Mouse (Mus musculus): ENCODE measurements around the gene Ralb. TPM values are rescaled to one million over a fixed set of nuclear protein-coding genes. Genes with fewer than 3 reads are reported as not detected.

Gene Ralb
- polyA plus RNA-seq, 1 experiment: 14.0 TPM

DNA sequence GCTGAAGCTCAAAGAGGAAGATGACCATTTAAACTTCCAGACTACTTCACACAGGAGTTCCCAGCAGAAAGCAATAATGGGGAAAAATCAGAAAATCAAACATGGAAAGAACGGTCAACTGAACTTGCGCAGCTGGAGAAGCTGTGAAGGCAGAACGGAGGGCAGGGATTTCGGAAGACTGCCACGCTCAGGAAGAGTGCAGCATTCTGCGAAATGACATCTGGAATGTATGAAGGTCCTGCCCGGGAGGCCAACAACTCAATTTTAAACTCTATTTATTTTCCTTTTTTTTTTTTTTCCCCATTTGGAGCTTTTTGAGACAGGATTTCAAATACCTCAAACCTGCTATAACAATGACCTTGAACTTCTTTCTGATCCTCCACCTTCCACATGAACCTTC is 13.8 kb downstream of the Ralb start:
- Histone ChIP-seq H3K4me1 (ENCODE audit: control insufficient read depth, insufficient read depth, insufficient read length) (peaks cover 7% of the 10 kb centered on the region; the same call in 1 of the 2 replicates), H3K4me3 (ENCODE audit: extremely low read depth, insufficient read depth, insufficient read length) (no peak overlapping the region), H3K36me3 (ENCODE audit: control insufficient read depth, insufficient read depth, low read length) (no peaks in the 10 kb centered on the region), H3K27ac (ENCODE audit: insufficient read depth, low read length) (no peak overlapping the region), H3K27me3 (ENCODE audit: control insufficient read depth, insufficient read depth, low read length) (no peaks in the 10 kb centered on the region)
- TF ChIP-seq CTCF (IDR thresholded peaks at IDR 0.05; ENCODE audit: extremely low read depth, insufficient read depth, insufficient read length, insufficient replicate concordance): no peak
- no peak for TF ChIP-seq POLR2A (IDR thresholded peaks at IDR 0.05; ENCODE audit: low read depth, low read length)
- no peak for DNase-seq (ENCODE audit: low read depth in 1 of 2, low spot score in 2 of 2)
- whole genome bisulfite sequencing: 91% methylated on average over 7 of the region's 7 CpGs

DNA sequence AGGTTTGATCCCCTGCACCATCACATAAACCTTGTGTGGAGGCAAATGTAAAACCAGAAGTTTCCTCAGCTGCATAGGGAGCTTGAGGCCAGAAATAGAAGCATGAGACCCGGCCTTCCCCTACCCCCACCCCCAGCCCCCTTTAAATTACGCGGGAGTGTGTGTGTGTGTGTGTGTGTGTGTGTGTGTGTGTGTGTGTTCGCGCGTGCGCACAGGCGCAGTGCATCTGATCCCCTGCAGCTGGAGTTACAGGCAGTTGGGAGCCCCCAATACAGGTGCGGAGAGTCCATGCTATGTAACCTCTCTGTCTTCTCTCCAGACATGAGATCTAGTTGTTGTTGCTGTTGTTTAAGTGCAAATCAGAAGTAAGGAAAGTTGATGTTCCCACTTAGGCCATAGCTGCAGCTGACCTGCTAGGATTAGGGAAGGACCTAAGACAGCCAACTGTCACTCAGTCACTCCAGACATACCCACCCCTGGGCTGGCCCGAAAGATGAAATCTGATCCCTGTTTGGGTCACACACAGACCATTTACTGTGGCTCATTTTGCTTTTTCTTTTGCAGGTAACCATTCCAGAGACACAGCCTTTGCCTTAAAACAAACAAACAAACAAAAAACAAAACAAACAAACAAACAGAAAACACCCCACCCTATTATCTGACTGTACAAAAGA is 16.5 kb downstream of the Ralb start:
- DNase-seq (ENCODE audit: low read depth in 1 of 2, low spot score in 2 of 2): no peak
- 52% methylated on average over 10 of the region's 10 CpGs for WGBS
- H3K27me3 ChIP-seq (ENCODE audit: control insufficient read depth, insufficient read depth, low read length): no peaks in the 10 kb centered on the region
- no peaks in the 10 kb centered on the region for H3K36me3 ChIP-seq (ENCODE audit: control insufficient read depth, insufficient read depth, low read length)
- TF ChIP-seq CTCF (IDR thresholded peaks at IDR 0.05; ENCODE audit: extremely low read depth, insufficient read depth, insufficient read length, insufficient replicate concordance): no peak
- no peak for TF ChIP-seq POLR2A (IDR thresholded peaks at IDR 0.05; ENCODE audit: low read depth, low read length)
- H3K27ac ChIP-seq (ENCODE audit: insufficient read depth, low read length): no peak overlapping the region
- no peak overlapping the region for H3K4me3 ChIP-seq (ENCODE audit: extremely low read depth, insufficient read depth, insufficient read length)
- peaks cover 7% of the 10 kb centered on the region; the same call in 1 of the 2 replicates for H3K4me1 ChIP-seq (ENCODE audit: control insufficient read depth, insufficient read depth, insufficient read length)

DNA sequence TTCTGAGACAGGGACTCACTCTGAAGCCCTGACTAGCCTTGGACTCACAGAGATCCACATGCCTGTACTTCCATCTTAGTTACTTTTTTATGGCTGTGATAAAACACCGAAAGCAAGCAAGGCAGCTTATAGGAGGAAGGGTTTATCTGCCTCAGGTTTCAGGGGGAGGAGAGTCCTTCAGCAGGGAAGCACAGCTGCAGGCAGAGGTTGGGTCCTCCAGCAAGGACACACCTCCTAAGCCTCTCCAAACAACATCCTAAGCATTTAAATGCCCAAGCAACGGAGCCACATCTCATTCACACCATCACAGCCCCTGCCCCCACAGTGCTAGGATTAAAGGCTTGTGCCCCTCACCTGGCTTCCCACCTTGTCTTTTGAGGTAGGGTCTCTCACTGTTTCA is 18.8 kb downstream of the Ralb start:
- H3K27me3 ChIP-seq (ENCODE audit: control insufficient read depth, insufficient read depth, low read length): no peaks in the 10 kb centered on the region
- 73% methylated on average over 2 of the region's 2 CpGs for WGBS
- DNase-seq (ENCODE audit: low read depth in 1 of 2, low spot score in 2 of 2): no peak

DNA sequence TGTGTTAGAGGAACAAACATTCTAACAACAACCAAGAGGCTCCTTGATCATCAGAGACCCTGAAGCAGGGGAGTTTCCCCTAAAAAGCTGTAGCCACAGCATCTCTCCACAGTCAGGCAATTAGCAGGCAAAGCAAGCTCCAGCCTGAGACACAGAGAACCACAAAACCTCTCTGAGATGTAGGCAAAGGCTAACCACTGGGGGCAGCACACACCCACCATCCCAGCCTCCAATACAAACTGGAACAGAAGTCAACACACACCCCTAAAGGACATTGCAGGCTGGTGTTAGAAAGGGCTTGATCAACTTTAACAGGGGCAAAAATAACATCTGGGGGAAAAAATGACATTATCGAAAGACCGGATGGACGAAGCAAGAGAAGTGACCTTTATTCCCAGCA is 20.1 kb downstream of the Ralb start:
- Histone ChIP-seq H3K4me3 (ENCODE audit: extremely low read depth, insufficient read depth, insufficient read length) (no peak overlapping the region), H3K27ac (ENCODE audit: insufficient read depth, low read length) (no peak overlapping the region), H3K36me3 (ENCODE audit: control insufficient read depth, insufficient read depth, low read length) (no peaks in the 10 kb centered on the region; the same call in 1 of the 2 replicates), H3K4me1 (ENCODE audit: control insufficient read depth, insufficient read depth, insufficient read length) (peaks cover 3% of the 10 kb centered on the region; the same call in 1 of the 2 replicates), H3K27me3 (ENCODE audit: control insufficient read depth, insufficient read depth, low read length) (no peaks in the 10 kb centered on the region)
- DNase-seq (ENCODE audit: low read depth in 1 of 2, low spot score in 2 of 2): no peak
- WGBS: 74% methylated on average over 3 of the region's 3 CpGs
- no peak for TF ChIP-seq POLR2A (IDR thresholded peaks at IDR 0.05; ENCODE audit: low read depth, low read length)
- no peak for TF ChIP-seq CTCF (IDR thresholded peaks at IDR 0.05; ENCODE audit: extremely low read depth, insufficient read depth, insufficient read length, insufficient replicate concordance)

More for the DNA sequence above, 18.8 kb downstream of the Ralb start:
- H3K36me3 ChIP-seq (ENCODE audit: control insufficient read depth, insufficient read depth, low read length): no peaks in the 10 kb centered on the region; the same call in 1 of the 2 replicates
- no peak for TF ChIP-seq POLR2A (IDR thresholded peaks at IDR 0.05; ENCODE audit: low read depth, low read length)
- TF ChIP-seq CTCF (IDR thresholded peaks at IDR 0.05; ENCODE audit: extremely low read depth, insufficient read depth, insufficient read length, insufficient replicate concordance): no peak
- H3K4me1 ChIP-seq (ENCODE audit: control insufficient read depth, insufficient read depth, insufficient read length): peaks cover 3% of the 10 kb centered on the region; the same call in 1 of the 2 replicates
- H3K4me3 ChIP-seq (ENCODE audit: extremely low read depth, insufficient read depth, insufficient read length): no peak overlapping the region
- no peak overlapping the region for H3K27ac ChIP-seq (ENCODE audit: insufficient read depth, low read length)

DNA sequence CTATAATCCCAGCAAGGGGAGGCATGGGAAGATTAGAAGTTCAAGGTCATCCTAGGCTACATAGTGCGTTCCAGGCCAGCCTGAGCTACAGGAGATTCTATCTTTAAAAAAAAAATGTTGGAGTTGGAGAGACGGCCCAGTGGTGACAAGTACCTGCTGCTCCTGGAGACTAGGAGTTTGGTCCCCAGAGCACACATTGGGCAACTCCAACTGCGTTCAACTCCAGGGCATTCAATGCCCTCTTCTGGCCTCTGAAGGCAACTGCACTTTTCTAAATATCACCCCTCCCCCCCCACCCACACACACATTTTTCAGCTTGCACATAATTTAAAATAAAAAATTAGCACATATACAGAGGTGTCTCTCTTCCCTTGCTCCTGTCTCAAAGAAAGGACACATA is 21.7 kb downstream of the Ralb start:
- no peak overlapping the region for H3K27ac ChIP-seq (ENCODE audit: insufficient read depth, low read length)
- DNase-seq (ENCODE audit: low read depth in 1 of 2, low spot score in 2 of 2): no peak

DNA sequence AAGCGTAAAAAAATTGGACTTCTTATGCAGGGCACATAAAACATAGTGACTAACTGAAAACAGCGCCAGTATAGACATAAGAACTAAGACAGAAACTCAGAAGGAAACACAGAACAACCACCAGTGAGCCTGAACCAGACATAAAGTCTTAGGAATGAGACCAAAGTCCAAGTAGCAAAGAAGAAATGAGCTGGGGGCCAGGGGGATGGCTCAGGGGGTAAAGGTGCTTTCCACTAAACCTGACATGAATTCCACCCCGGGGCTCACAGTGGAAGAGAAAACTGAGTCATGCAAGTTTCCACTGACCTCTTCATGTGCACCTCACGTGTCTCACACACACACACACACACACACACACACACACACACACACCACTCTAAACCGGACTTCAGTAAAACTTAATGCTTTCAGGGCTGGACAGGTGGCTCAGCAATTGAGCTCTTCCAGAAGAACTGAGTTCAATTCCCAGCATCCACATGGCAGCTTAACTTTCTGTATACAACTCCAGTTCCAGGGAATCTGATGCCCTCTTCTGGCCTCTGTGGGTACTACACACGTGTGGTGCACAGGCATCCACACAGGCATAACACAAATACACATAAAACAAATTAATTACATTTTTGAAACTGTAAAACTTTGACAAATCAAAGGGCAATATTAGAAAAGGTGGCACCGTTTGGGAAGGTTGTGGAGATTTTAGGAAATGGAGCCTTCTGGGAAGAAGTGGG is 23.2 kb downstream of the Ralb start:
- Histone ChIP-seq H3K27ac (ENCODE audit: insufficient read depth, low read length) (no peak overlapping the region), H3K4me1 (ENCODE audit: control insufficient read depth, insufficient read depth, insufficient read length) (peaks cover 5% of the 10 kb centered on the region; the same call in 1 of the 2 replicates), H3K27me3 (ENCODE audit: control insufficient read depth, insufficient read depth, low read length) (no peaks in the 10 kb centered on the region), H3K4me3 (ENCODE audit: extremely low read depth, insufficient read depth, insufficient read length) (no peak overlapping the region), H3K36me3 (ENCODE audit: control insufficient read depth, insufficient read depth, low read length) (no peaks in the 10 kb centered on the region; the same call in none of the 2 replicates)
- DNase-seq (ENCODE audit: low read depth in 1 of 2, low spot score in 2 of 2): no peak
- 88% methylated on average over 7 of the region's 7 CpGs for WGBS
- TF ChIP-seq POLR2A (IDR thresholded peaks at IDR 0.05; ENCODE audit: low read depth, low read length) (no peak), CTCF (IDR thresholded peaks at IDR 0.05; ENCODE audit: extremely low read depth, insufficient read depth, insufficient read length, insufficient replicate concordance) (no peak)

More for the DNA sequence above, 21.7 kb downstream of the Ralb start:
- 80% methylated on average over 3 of the region's 3 CpGs for WGBS
- H3K27me3 ChIP-seq (ENCODE audit: control insufficient read depth, insufficient read depth, low read length): no peaks in the 10 kb centered on the region
- no peaks in the 10 kb centered on the region; the same call in 1 of the 2 replicates for H3K36me3 ChIP-seq (ENCODE audit: control insufficient read depth, insufficient read depth, low read length)
- H3K4me3 ChIP-seq (ENCODE audit: extremely low read depth, insufficient read depth, insufficient read length): no peak overlapping the region
- peaks cover 3% of the 10 kb centered on the region; the same call in 1 of the 2 replicates for H3K4me1 ChIP-seq (ENCODE audit: control insufficient read depth, insufficient read depth, insufficient read length)
- 0 out of 2 replicates have a peak, but pooled peaks have one; percentile 6 for TF ChIP-seq CTCF (IDR thresholded peaks at IDR 0.05; ENCODE audit: extremely low read depth, insufficient read depth, insufficient read length, insufficient replicate concordance)
- no peak for TF ChIP-seq POLR2A (IDR thresholded peaks at IDR 0.05; ENCODE audit: low read depth, low read length)
